Mouse (Mus musculus): ENCODE data around the gene Cdc5l.
"Not testable (repeated sequence)": the region's sequence is repeated elsewhere in the genome, so short reads cannot be mapped to it uniquely, and the experiment has no call there.

Cdc5l gene

GRCm38 (mm10) chr17:45432706-45433398 lies 685 bp downstream of the Cdc5l start:
- no peak for DNase-seq

- no peak for DNase-seq
Measured at GRCm38 (mm10) chr17:45432007-45432406, 1.5 kb downstream of the Cdc5l start.

GRCm38 (mm10) chr17:45417387-45417786 lies 16.1 kb downstream of the Cdc5l start:
- DNase-seq = no peak

- not testable (repeated sequence) for DNase-seq
Measured at GRCm38 (mm10) chr17:45411617-45412016, 21.9 kb downstream of the Cdc5l start.

- DNase-seq = no peak
Measured at GRCm38 (mm10) chr17:45408719-45409118, 24.8 kb downstream of the Cdc5l start.

- no peak for DNase-seq
Measured at GRCm38 (mm10) chr17:45406281-45406680, 27.3 kb downstream of the Cdc5l start.

GRCm38 (mm10) chr17:45403207-45403606 lies 30.3 kb downstream of the Cdc5l start:
- DNase-seq = peak; percentile 68

GRCm38 (mm10) chr17:45402601-45403000 lies 30.9 kb downstream of the Cdc5l start:
- peak; percentile 12 for DNase-seq

GRCm38 (mm10) chr17:45402126-45402525 lies 31.4 kb downstream of the Cdc5l start:
- DNase-seq = peak; percentile 23

GRCm38 (mm10) chr17:45401126-45401905 lies 32.2 kb downstream of the Cdc5l start:
- no peak for DNase-seq

- DNase-seq = no peak
Measured at GRCm38 (mm10) chr17:45398021-45398420, 35.5 kb downstream of the Cdc5l start.

GRCm38 (mm10) chr17:45397541-45397940 lies 36.0 kb downstream of the Cdc5l start:
- no peak for DNase-seq

GRCm38 (mm10) chr17:45394612-45395011 lies 38.9 kb downstream of the Cdc5l start:
- no peak for DNase-seq

- no peak for DNase-seq
Measured at GRCm38 (mm10) chr17:45393765-45394164, 39.8 kb downstream of the Cdc5l start.

GRCm38 (mm10) chr17:45389896-45390295 lies 43.6 kb downstream of the Cdc5l start:
- no peak for DNase-seq

- DNase-seq = peak; percentile 34
Measured at GRCm38 (mm10) chr17:45386986-45387385, 46.6 kb downstream of the Cdc5l start.

- DNase-seq = no peak
Measured at GRCm38 (mm10) chr17:45383305-45383704, 50.2 kb downstream of the Cdc5l start.

- DNase-seq = no peak
Measured at GRCm38 (mm10) chr17:45379271-45379784, 54.2 kb downstream of the Cdc5l start.

- DNase-seq = no peak
Measured at GRCm38 (mm10) chr17:45377323-45377722, 56.2 kb downstream of the Cdc5l start.

- DNase-seq = peak; percentile 79
Measured at GRCm38 (mm10) chr17:45373987-45374608, 59.4 kb downstream of the Cdc5l start.

GRCm38 (mm10) chr17:45371042-45371441 lies 62.5 kb downstream of the Cdc5l start:
- DNase-seq = no peak

GRCm38 (mm10) chr17:45370535-45370934 lies 63.0 kb downstream of the Cdc5l start:
- no peak for DNase-seq

- peak; percentile 61 for DNase-seq
Measured at GRCm38 (mm10) chr17:45364871-45365270, 68.7 kb downstream of the Cdc5l start.

GRCm38 (mm10) chr17:45360950-45361349 lies 72.6 kb downstream of the Cdc5l start:
- no peak for DNase-seq
